Mouse (Mus musculus): ENCODE results near the gene A730071L15Rik.

The A730071L15Rik gene

DNA sequence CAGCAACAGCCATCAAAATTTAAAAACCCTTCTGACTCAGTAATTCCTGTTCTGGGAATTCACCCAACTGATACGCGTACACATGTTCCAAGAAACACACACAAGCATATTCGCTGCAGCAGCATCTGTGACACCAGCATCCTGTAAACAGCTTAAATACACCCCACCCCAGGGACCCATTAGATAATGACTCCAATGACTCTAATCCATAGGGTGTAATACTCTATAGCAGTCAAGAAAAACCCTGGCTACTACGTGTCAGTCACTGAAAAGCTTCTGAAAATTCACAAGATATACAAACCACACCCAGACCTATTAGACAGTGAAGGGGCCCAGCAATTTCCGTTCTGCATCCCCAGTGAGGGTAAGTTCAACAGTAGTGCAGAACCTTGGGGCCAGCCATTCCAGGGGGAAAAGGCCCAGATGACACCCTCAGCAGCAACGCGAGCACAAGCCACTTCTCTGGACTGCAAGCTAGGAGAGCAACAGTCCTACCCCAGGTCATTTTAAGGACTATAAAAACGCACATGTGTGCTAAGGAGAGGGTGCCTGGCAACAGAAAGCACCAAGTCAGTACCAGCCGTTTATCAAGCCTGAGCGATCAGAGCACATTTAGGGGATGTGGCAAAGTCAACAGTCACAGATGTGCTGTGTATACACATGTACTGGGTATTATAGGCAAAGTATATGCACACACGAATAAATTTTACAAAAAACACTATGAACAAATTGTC is 15.5 kb upstream of the A730071L15Rik start:
- no peak for DNase-seq

DNA sequence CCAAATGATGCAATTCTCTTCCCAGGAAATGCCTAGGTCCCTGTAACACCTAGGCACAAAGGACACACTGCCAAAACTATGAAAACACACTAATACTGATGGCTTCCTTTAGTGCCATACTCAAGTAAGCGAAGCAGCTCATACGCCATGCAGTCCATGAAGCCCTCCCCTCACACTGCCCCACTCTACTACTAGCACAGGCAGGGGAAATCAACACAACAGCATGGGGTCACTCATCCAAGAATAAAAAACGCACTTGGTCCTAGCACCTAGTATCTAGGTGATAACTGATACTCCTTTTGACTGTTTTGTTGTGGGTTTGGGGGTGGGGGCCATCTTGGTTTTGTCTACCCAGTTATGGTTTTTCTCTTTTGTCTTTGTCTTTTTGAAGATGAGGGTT is 12.4 kb upstream of the A730071L15Rik start:
- no peak for DNase-seq

GRCm38 (mm10) chr11:6187878-6188277 is 12.0 kb upstream of the A730071L15Rik start:
- DNase-seq = peak; percentile 99

DNA sequence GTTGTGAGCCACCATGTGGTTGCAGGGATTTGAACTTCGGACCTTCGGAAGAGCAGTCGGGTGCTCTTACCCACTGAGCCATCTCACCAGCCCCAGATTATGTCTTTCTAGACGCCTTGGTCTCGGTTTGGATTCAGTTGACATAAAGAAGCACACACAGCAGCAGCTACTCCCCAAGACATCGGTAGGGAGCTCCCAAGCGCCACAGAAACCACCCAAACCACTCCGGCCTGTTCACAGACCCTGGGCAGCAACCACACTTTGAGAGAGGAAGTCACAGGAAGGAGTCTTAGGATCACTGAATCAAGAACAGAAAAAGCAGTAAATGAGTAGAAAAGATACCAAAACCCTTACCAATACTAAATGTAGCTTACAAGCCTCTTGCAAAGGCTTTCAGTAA is 3.0 kb upstream of the A730071L15Rik start:
- DNase-seq = no peak

DNA sequence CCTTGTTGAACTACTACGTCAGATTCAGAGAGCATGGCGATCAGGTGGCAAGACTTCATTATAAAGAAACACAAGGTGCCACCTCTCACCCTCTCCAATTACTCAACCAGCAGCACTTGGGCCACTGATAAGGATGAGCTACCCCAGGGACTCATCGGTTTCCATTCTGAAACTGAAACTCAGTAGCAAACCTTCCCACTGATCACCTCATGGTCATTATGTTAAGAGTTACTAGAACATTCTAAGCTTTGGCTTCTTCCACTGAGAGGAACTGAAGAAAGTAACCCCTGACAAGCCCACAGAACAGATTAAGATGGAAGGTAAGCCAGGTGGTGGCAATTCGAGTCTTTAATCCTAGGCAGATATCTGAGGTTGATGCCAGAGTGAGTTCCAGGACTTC is 1.4 kb upstream of the A730071L15Rik start:
- DNase-seq = peak; percentile 14

- DNase-seq = peak; percentile 92
These were observed 299 bp downstream of the A730071L15Rik start, which contains the start of gene Nudcd3 for GRCm38 (mm10) chr11:6200087-6200569. Gene Nudcd3, minus strand, starts transcription at chr11:6200415.

DNA sequence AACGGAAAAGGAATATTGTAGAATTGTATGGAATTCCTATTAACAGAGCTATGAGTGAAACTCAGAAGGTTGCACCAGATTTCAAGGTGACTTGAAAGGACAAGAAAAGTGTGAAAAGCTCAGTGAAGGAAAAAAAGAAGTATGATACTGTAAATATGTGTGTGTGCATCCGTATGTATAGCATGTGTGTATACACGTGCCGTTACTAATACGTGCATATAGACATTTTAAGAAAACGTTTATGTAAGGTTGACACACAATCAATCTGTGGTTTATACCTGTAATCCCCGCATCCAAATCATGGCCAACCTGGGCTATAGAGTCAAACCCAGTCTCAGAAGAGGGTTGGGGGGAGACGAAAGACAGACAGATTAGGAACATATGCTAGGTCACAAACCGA is 741 bp downstream of the A730071L15Rik start:
- DNase-seq = no peak

DNA sequence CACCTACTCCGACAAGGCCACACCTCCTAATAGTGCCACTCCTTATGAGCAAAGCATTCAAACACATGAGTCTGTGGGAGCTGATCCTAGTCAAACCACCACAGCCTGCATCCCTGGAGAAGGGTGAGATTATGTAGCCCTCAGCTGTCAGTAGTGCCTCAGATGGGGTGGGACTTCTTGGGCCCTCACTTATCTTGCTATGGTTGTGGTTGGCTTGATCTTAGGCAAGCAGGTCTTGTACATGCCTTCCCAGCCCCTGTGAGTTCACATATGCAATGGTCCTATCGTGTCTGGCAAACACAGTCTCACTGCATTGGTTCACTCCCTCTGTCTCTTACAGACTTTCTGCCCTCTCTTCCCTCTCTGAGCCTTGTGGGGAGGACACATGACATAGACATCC is 7.3 kb downstream of the A730071L15Rik start:
- DNase-seq = no peak

- DNase-seq = no peak
These were observed 8.3 kb downstream of the A730071L15Rik start for GRCm38 (mm10) chr11:6208158-6208557.

GRCm38 (mm10) chr11:6216834-6217233 is 17.0 kb downstream of the A730071L15Rik start:
- DNase-seq = no peak

GRCm38 (mm10) chr11:6218189-6218896 is 18.5 kb downstream of the A730071L15Rik start:
- no peak for DNase-seq

DNA sequence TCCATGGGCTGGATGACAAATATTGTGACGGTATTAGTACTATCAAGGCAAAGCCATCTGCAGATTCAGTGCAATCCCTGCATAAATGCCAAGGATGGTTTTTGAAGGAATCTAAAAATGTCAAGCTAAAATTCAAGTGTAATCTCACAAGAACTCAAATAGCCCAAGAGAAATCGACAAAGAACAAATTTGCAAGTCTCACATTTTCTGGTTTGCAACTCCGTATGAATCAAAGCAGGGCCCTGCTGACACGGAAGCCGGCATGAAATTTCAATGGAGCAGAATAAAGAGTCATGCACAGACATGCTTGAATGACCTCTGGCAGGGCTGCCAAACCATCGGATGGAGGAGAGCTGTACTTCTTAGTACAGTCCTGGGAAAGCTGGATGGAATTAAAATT is 20.1 kb downstream of the A730071L15Rik start:
- no peak for DNase-seq

- DNase-seq = no peak
These were observed 22.4 kb downstream of the A730071L15Rik start for GRCm38 (mm10) chr11:6222187-6222586.

DNA sequence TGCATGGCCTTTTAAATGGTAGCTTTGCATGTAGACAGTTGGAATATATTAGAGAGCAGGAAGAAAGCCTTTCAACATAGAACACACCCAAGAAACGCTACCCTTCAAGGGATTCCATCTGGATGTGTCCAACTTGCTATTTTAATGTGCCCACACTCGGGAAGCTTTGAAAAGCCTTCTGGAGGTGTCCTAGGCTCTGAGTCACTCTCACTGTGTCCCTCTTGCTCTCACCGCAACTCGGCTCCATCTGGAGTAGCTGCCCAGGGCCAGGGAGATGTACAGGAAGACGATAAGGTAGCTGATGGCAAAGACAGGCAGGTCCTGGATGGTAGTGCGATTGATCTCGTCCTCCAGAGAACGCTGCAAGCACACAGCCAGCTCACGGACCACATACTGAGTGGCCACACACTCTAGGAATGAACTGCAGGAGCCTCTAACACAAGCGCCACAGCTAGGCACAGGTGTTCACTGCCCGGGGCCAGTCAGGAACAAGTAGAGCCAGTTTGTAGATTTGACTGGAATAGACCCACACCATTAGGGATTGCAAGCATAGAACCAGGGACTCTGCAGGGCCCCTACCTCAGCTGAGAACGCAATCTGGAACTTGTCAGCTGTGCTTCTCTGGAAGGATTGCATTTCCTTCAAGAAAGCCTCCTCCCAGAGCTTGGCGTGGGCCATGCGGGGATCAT is 24.9 kb downstream of the A730071L15Rik start:
- DNase-seq = no peak

DNA sequence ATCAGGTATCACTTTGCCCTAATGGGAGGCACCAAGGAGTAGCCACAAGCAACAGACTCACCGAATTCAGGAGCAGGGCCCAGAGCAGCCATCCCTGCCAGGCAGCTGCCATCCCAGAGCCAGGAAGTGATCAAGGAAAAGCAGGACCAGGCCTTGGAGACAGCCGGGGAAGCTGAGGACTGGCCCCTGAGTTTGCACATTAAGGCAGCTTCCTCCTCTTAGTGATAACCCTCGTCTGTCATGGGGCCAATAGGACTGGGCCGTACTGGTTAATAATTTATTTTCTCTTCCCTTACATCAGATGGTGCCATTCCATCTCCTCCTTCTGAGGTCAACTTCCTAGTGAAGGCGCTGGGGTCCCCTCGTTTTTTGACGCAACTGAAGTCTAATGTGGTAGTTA is 30.2 kb downstream of the A730071L15Rik start, which contains the start of gene Npc1l1:
Gene Npc1l1 (minus strand): TSS at position 132 of the 400 bp plus-strand sequence.
- no peak for DNase-seq

DNA sequence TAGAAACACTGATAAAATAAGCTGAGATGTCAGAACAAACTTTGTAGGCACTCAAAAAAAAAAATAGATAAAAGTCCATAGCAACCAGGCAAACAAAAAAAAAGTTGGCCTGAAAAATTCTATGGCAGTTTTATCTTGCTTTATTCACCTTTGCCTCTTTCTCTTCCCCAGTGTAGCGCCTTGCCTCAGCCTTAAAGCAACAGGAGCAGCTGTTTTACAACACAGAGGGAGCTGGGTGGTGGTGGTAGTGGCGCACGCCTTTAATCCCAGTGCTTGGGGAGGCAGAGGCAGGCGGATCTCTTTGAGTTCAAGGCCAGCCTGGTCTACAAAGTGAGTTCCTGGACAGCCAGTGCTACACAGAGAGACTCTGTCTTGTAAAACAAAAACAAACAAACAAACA is 33.2 kb downstream of the A730071L15Rik start:
- DNase-seq = no peak

DNA sequence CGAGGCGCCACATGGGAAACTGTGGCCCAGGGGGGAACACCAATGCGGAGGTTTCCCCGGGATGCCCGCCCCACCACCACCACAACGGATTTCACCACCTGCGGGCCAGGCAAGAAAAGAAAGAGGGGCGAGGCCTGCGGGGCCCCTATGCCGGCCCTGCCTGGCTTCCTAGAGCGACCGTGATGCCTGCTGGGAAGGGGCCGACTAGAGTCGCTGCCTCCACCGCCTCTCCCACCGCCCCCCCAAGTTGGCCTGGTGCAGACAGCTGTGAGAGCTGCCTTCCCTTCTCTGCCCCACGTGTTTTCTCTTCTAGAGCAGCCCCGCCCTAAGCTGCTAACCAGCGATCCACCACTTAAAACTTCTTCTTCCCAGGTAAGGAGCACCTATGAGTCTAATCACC is 44.9 kb downstream of the A730071L15Rik start:
- no peak for DNase-seq

Data from cerebellum, adult 9-10 months (tissue).